Mouse (Mus musculus) MEL (cell line): ENCODE measurements around the gene Cacna1g. TPM values are rescaled to one million over a fixed set of nuclear protein-coding genes. Genes with fewer than 3 reads are reported as not detected.

Source experiments
- DNase-seq: peaks from one replicate; pipeline ENCODE4 v3.0.0; 2011; ENCODE audit warnings: low read depth, low spot score
- H3K27ac ChIP-seq: 2 replicates; pipeline ENCODE4 v1.5.1; 2012; ENCODE audit warnings: low read depth, mild to moderate bottlenecking, control low read depth, low read length, moderate library complexity; ENCODE audit not compliant: control insufficient read depth
- H3K27me3 ChIP-seq, 2 experiments: fragments of 150-350 bp in 1 of 2; sonication (generic) in 1 of 2; 2 replicates each; pipeline ENCODE4 v1.6.1; 2012; ENCODE audit warnings: low read length in 2 of 2, mild to moderate bottlenecking in 2 of 2, improper control_type of control experiment in 1 of 2, moderate library complexity in 1 of 2; ENCODE audit not compliant: insufficient read depth in 2 of 2, control insufficient read depth in 1 of 2
- H3K36me3 ChIP-seq, 2 experiments: 2 replicates each; pipeline ENCODE4 v1.6.1; 2012 to 2014; ENCODE audit warnings: low read length in 2 of 2, improper control_type of control experiment in 1 of 2, inconsistent platforms in 1 of 2, mild to moderate bottlenecking in 1 of 2; ENCODE audit not compliant: insufficient read depth in 2 of 2, control insufficient read depth in 1 of 2
- H3K4me1 ChIP-seq, 2 experiments: fragments of 150-350 bp in 1 of 2; sonication (generic) in 1 of 2; 2 replicates each; pipeline ENCODE4 v1.6.1; 2012; ENCODE audit warnings: low read length in 2 of 2, improper control_type of control experiment in 1 of 2, mild to moderate bottlenecking in 1 of 2; ENCODE audit not compliant: insufficient read depth in 2 of 2, control insufficient read depth in 1 of 2
- H3K4me3 ChIP-seq, 2 experiments: fragments of 150-350 bp in 1 of 2; sonication (generic) in 1 of 2; 2 replicates each; pipeline ENCODE4 v1.5.1; 2012; ENCODE audit warnings: low read depth in 2 of 2, low read length in 2 of 2, mild to moderate bottlenecking in 2 of 2, moderate library complexity in 2 of 2, control low read depth in 1 of 2, improper control_type of control experiment in 1 of 2; ENCODE audit not compliant: control insufficient read depth in 1 of 2, insufficient read depth in 1 of 2
- H3K79me2 ChIP-seq: 2 replicates; pipeline ENCODE4 v1.6.1; 2012; ENCODE audit warnings: mild to moderate bottlenecking, low read length, moderate library complexity; ENCODE audit not compliant: control insufficient read depth, poor library complexity, insufficient read depth
- H3K9ac ChIP-seq: 2 replicates; pipeline ENCODE4 v1.6.1; 2012; ENCODE audit warnings: low read depth, mild to moderate bottlenecking, control low read depth, low read length, moderate library complexity; ENCODE audit not compliant: control insufficient read depth, poor library complexity, severe bottlenecking
- H3K9me3 ChIP-seq: fragments of 150-350 bp; sonication (generic); replicated peaks from 2 replicates; pipeline ENCODE4 v1.6.1; 2012; ENCODE audit warnings: mild to moderate bottlenecking, low read length, improper control_type of control experiment, moderate library complexity; ENCODE audit not compliant: insufficient read depth
- CHD1 ChIP-seq: IDR thresholded peaks from 2 replicates; pipeline ENCODE4 v1.6.1; 2012; ENCODE audit warnings: low read depth, mild to moderate bottlenecking, inconsistent platforms, low read length, improper control_type of control experiment
- CHD2 ChIP-seq: IDR thresholded peaks from 2 replicates; pipeline ENCODE4 v1.6.1; 2011; ENCODE audit warnings: low read length, improper control_type of control experiment
- E2F4 ChIP-seq: IDR thresholded peaks from 2 replicates; pipeline ENCODE4 v1.6.1; 2011; ENCODE audit warnings: low read depth, low read length, improper control_type of control experiment, borderline replicate concordance
- EP300 ChIP-seq, 2 experiments: IDR thresholded peaks; 2 replicates each; pipeline ENCODE4 v1.6.1; 2011; ENCODE audit warnings: improper control_type of control experiment in 2 of 2, low read length in 2 of 2, low read depth in 1 of 2, mild to moderate bottlenecking in 1 of 2
- ETS1 ChIP-seq: IDR thresholded peaks from 2 replicates; pipeline ENCODE4 v1.6.1; 2012; ENCODE audit warnings: low read depth, mild to moderate bottlenecking, inconsistent platforms, low read length, improper control_type of control experiment, moderate library complexity
- HCFC1 ChIP-seq: IDR thresholded peaks from 2 replicates; pipeline ENCODE4 v1.6.1; 2012; ENCODE audit warnings: low read depth, mild to moderate bottlenecking, inconsistent platforms, low read length, improper control_type of control experiment, moderate library complexity
- JUND ChIP-seq: IDR thresholded peaks from 2 replicates; pipeline ENCODE4 v1.6.1; 2011; ENCODE audit warnings: low read depth, mild to moderate bottlenecking, improper control_type of control experiment, low read length
- MAZ ChIP-seq: IDR thresholded peaks from 2 replicates; pipeline ENCODE4 v1.6.1; 2012; ENCODE audit warnings: low read depth, mild to moderate bottlenecking, inconsistent platforms, low read length, improper control_type of control experiment
- MEF2A ChIP-seq: IDR thresholded peaks from 2 replicates; pipeline ENCODE4 v1.6.1; 2014; ENCODE audit warnings: low read depth, mild to moderate bottlenecking, inconsistent platforms, low read length, improper control_type of control experiment; ENCODE audit not compliant: poor library complexity, insufficient replicate concordance, severe bottlenecking; ENCODE audit errors: extremely low read depth
- MYB ChIP-seq: IDR thresholded peaks from 2 replicates; pipeline ENCODE4 v1.6.1; 2011; ENCODE audit warnings: mild to moderate bottlenecking, low read depth, low read length, improper control_type of control experiment
- MYC ChIP-seq: IDR thresholded peaks from 2 replicates; pipeline ENCODE4 v1.6.1; 2011; ENCODE audit warnings: low read depth, mild to moderate bottlenecking, low read length, improper control_type of control experiment, moderate library complexity
- NELFE ChIP-seq: IDR thresholded peaks from 2 replicates; pipeline ENCODE4 v1.6.1; 2011; ENCODE audit warnings: low read depth, low read length, improper control_type of control experiment
- NRF1 ChIP-seq: IDR thresholded peaks from 2 replicates; pipeline ENCODE4 v1.6.1; 2014; ENCODE audit warnings: low read depth, mild to moderate bottlenecking, inconsistent platforms, low read length, improper control_type of control experiment, moderate library complexity; ENCODE audit not compliant: poor library complexity, insufficient read depth, severe bottlenecking
- SMC3 ChIP-seq: IDR thresholded peaks from 2 replicates; pipeline ENCODE4 v1.6.1; 2011; ENCODE audit warnings: low read depth, low read length, improper control_type of control experiment
- TCF12 ChIP-seq: IDR thresholded peaks from 2 replicates; pipeline ENCODE4 v1.6.1; 2014; ENCODE audit warnings: low read depth, mild to moderate bottlenecking, inconsistent platforms, low read length, improper control_type of control experiment, moderate library complexity
- ZC3H11A ChIP-seq: IDR thresholded peaks from 2 replicates; pipeline ENCODE4 v1.6.1; 2012; ENCODE audit warnings: low read depth, mild to moderate bottlenecking, inconsistent platforms, low read length, improper control_type of control experiment
- ZKSCAN1 ChIP-seq: IDR thresholded peaks from 2 replicates; pipeline ENCODE4 v1.6.1; 2012; ENCODE audit warnings: low read depth, mild to moderate bottlenecking, inconsistent platforms, low read length, improper control_type of control experiment, moderate library complexity
- polyA plus RNA-seq, 2 experiments: library from polyadenylated mRNA; stranded (reverse) in 1 of 2; unstranded in 1 of 2; fragments of >175 nt in 1 of 2; fragments of >200 nt in 1 of 2; gene quantifications; 2 replicates each; pipeline versions ENCODE4 v1.2.1 to v1.2.4; 2012; ENCODE audit warnings: low replicate concordance in 2 of 2, low read depth in 1 of 2; ENCODE audit not compliant: insufficient read length in 2 of 2, insufficient read depth in 1 of 2, missing spikeins in 1 of 2
- total RNA-seq: library from RNA; depleted of rRNA; stranded (reverse); fragments of 300-350 nt; gene quantifications from 2 replicates; pipeline ENCODE4 v1.2.3, GENCODE M21; 2012

Cacna1g gene
- total and polyA plus RNA-seq, 3 experiments, result 0.01 to 0.04 TPM; not detected in 1

- Histone ChIP-seq H3K79me2 (no peaks in the 10 kb centered on the region), H3K9ac (no peak overlapping the region), H3K27me3 (peaks cover 0 to 1% of the 10 kb centered on the region in 2 experiments; a peak in 1 of 4 replicates), H3K4me1 (no peaks in the 10 kb centered on the region), H3K27ac (no peak overlapping the region), H3K9me3 (no peaks in the 10 kb centered on the region), H3K36me3 (no peaks in the 10 kb centered on the region), H3K4me3 (no peak overlapping the region)
- TF ChIP-seq NELFE, result no peak
- TF ChIP-seq ETS1, result no peak
- no peak for TF ChIP-seq HCFC1
- TF ChIP-seq ZC3H11A, result no peak
- no peak for TF ChIP-seq MYC
- no peak for TF ChIP-seq SMC3
- no peak for TF ChIP-seq CHD2
- no peak for TF ChIP-seq E2F4
- no peak for TF ChIP-seq JUND
- no peak for DNase-seq
Measured at GRCm38 (mm10) chr11:94466333-94466855, 7.6 kb downstream of the Cacna1g start.

GRCm38 (mm10) chr11:94464170-94464569 is 9.8 kb downstream of the Cacna1g start:
- no peak overlapping the region for H3K27ac ChIP-seq
- no peak overlapping the region for H3K9ac ChIP-seq
- TF ChIP-seq NRF1 (no peak), MAZ (no peak), ZKSCAN1 (no peak), MYB (no peak), EP300 (IDR thresholded peaks at IDR 0.05; ENCODE audit: low read depth in 1 of 2, low read length in 2 of 2) (no peak)
- H3K79me2 ChIP-seq, result no peaks in the 10 kb centered on the region
- no peaks in the 10 kb centered on the region for H3K36me3 ChIP-seq
- peaks cover 0 to 3% of the 10 kb centered on the region in 2 experiments; a peak in 1 of 4 replicates for H3K27me3 ChIP-seq
- H3K9me3 ChIP-seq, result no peaks in the 10 kb centered on the region
- H3K4me1 ChIP-seq, result no peaks in the 10 kb centered on the region
- no peak overlapping the region for H3K4me3 ChIP-seq
- no peak for DNase-seq

GRCm38 (mm10) chr11:94461856-94462255 is 12.1 kb downstream of the Cacna1g start:
- Histone ChIP-seq H3K27ac (no peak overlapping the region), H3K36me3 (no peaks in the 10 kb centered on the region), H3K9ac (no peak overlapping the region), H3K4me3 (no peak overlapping the region), H3K4me1 (no peaks in the 10 kb centered on the region), H3K79me2 (no peaks in the 10 kb centered on the region), H3K27me3 (peaks cover 0 to 3% of the 10 kb centered on the region in 2 experiments; a peak in 2 of 4 replicates), H3K9me3 (no peaks in the 10 kb centered on the region)
- no peak for DNase-seq
- no peak for TF ChIP-seq MEF2A
- no peak for TF ChIP-seq CHD1
- no peak for TF ChIP-seq MAZ
- TF ChIP-seq HCFC1, result no peak
- no peak for TF ChIP-seq TCF12
